Mouse (Mus musculus) brain, embryonic 14.5 days (tissue): ENCODE results near the gene Pla2g4b.

ENCODE experiments used
- CTCF ChIP-seq: fragments of 200-500 bp; IDR thresholded peaks from 2 replicates; pipeline ENCODE4 v1.5.1; 2012; ENCODE audit warnings: inconsistent platforms, mild to moderate bottlenecking, moderate library complexity, borderline replicate concordance; ENCODE audit not compliant: insufficient read depth, insufficient read length; ENCODE audit errors: extremely low read depth
- POLR2A ChIP-seq: fragments of 200-500 bp; IDR thresholded peaks from 2 replicates; pipeline ENCODE4 v1.6.1; 2012; ENCODE audit warnings: mild to moderate bottlenecking, inconsistent platforms, borderline replicate concordance; ENCODE audit not compliant: poor library complexity, insufficient read depth, insufficient read length, severe bottlenecking; ENCODE audit errors: extremely low read depth

GRCm38 (mm10) chr2:119997354-119997753 lies 35.9 kb upstream of the Pla2g4b start:
- TF ChIP-seq CTCF, result no peak
- no peak for TF ChIP-seq POLR2A
